Mouse (Mus musculus) kidney, adult 2 months (tissue): ENCODE results near the gene Cd40. TPM values are rescaled to one million over a fixed set of nuclear protein-coding genes. Genes with fewer than 3 reads are reported as not detected.
A peak's percentile ranks its signal among the peaks of the same experiment; 100 is the strongest.

Experiments used
- DNase-seq: peaks from one replicate; pipeline ENCODE4 v3.0.0; 2021
- H3K27ac ChIP-seq: fragments of 200-500 bp; 2 replicates; pipeline ENCODE4 v1.5.1; 2012; ENCODE audit warnings: low read depth, low read length, control low read depth, inconsistent platforms; ENCODE audit not compliant: insufficient read depth
- H3K27me3 ChIP-seq: fragments of 200-500 bp; replicated peaks from 2 replicates; pipeline ENCODE4 v1.6.1; 2012; ENCODE audit warnings: mild to moderate bottlenecking, moderate library complexity, low read length, inconsistent platforms; ENCODE audit not compliant: control insufficient read depth, insufficient read depth
- H3K36me3 ChIP-seq: fragments of 200-500 bp; 2 replicates; pipeline ENCODE4 v1.6.1; 2012; ENCODE audit warnings: mild to moderate bottlenecking, moderate library complexity, low read length, inconsistent platforms; ENCODE audit not compliant: control insufficient read depth, insufficient read depth
- H3K4me1 ChIP-seq: fragments of 200-500 bp; 2 replicates; pipeline ENCODE4 v1.6.1; 2011; ENCODE audit warnings: low read length; ENCODE audit not compliant: control insufficient read depth, insufficient read depth
- H3K4me3 ChIP-seq: fragments of 200-500 bp; 2 replicates; pipeline ENCODE4 v1.5.1; 2011; ENCODE audit warnings: mild to moderate bottlenecking, low read depth, low read length, control low read depth; ENCODE audit not compliant: insufficient read depth
- CTCF ChIP-seq: fragments of 200-500 bp; conservative IDR thresholded peaks from 2 replicates; pipeline ENCODE4 v1.5.1; 2011; ENCODE audit warnings: low read depth, mild to moderate bottlenecking, control low read depth, low read length, moderate library complexity, mixed read lengths; ENCODE audit not compliant: insufficient read depth, insufficient read length
- POLR2A ChIP-seq: fragments of 200-500 bp; IDR thresholded peaks from one replicate; pipeline ENCODE4 v1.6.1; 2011; ENCODE audit warnings: low read depth, low read length, control low read depth
- WGBS: fragments of 180-500 bp; shearing (Covaris S2); methylation state at CpG from one replicate; pipeline ENCODE4 v1.1.7; 2018; 5-methylcytosine and 5-hydroxymethylcytosine counted together
- polyA plus RNA-seq: library from polyadenylated mRNA; depleted of rRNA; stranded (reverse); fragments of >200 nt; gene quantifications from 2 replicates; pipeline ENCODE4 v1.2.3, GENCODE M21; 2012

Cd40 gene
- polyA plus RNA-seq, 1 experiment = 11.2 TPM

DNA sequence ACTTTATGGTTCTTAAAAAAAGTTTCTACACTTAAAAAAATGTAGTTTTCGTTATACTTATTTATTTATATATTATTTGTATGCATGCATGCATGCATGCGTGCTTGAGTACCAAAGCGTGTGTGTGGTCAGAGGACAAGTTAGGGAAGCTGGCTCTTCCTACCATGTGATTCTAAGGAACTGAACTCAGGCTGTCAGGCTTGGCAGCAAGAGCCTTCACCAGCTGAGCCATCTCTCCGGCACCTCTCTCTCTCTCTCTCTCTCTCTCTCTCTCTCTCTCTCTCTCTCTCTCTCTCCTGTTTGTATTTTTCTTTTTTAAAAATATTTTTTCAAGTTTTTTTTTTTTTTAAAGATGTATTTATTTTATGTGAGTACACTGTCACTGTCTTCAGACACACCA lies 4.5 kb downstream of the Cd40 start:
- WGBS = 92% methylated on average over 4 of the region's 4 CpGs
- H3K36me3 ChIP-seq = no peaks in the 10 kb centered on the region
- no peaks in the 10 kb centered on the region for H3K4me1 ChIP-seq
- no peak overlapping the region for H3K27ac ChIP-seq
- no peak overlapping the region for H3K4me3 ChIP-seq
- no peak for DNase-seq
- H3K27me3 ChIP-seq = no peaks in the 10 kb centered on the region
- no peak for TF ChIP-seq CTCF

DNA sequence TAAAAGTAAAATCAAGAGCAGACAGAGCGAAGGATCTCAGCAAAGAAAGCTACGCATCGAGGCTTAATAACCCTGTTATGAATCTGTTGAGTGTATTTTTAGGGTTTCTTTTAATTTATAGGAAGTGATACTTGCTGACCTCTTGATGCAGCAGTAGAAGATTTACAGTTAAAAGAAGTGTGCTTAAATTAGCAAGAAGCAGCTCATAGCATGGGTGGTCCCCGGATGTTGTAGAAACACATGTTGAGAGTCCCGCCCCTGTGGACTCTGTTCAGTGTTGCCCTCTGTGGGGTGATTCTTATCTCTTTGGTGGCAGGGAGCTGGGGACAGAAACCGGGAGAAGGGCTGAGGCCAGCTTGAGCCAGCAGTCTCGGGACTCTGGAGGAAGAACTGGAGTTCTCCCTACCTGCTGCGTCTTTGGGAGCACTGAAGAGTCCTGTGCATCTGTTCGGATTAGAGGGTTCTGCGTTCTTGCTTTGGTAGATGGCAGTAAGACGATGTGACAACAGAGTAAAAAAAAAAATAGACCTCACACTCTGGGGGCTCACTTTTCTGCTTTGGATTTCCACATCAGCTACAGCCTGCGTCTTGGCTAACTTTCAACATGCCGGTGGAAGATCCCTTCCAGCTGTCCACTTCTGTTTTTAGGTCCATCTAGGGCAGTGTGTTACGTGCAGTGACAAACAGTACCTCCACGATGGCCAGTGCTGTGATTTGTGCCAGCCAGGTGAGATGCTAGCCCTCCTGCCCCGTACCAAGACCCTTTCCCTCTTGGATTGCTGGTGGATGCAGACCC lies 6.4 kb downstream of the Cd40 start:
- no peak overlapping the region for H3K4me3 ChIP-seq
- no peak for TF ChIP-seq POLR2A
- no peak for TF ChIP-seq CTCF
- no peaks in the 10 kb centered on the region for H3K36me3 ChIP-seq
- no peak overlapping the region for H3K27ac ChIP-seq
- H3K4me1 ChIP-seq = no peaks in the 10 kb centered on the region
- no peaks in the 10 kb centered on the region for H3K27me3 ChIP-seq
- DNase-seq = peak; percentile 28
- 60% methylated on average over 16 of the region's 16 CpGs for WGBS

DNA sequence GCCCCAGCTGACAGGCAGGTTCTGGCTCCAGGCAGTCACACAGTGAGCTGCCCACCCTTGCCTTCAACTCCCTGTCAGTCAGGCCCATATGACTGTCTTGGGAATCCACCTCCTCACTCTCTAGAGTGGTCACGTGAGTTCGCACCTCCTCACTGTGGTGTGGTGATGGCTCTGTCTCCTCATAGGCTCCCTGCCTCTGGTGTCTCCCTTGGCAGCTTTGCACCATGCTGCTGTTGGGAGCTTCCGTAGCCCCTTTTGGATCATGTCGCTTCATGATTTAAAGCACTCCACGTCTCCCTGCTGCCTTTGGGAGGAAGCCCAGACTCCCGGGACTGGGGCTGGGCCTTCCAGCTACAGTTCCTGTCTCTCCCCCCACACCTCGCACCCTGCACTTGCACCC lies 9.1 kb downstream of the Cd40 start:
- H3K27me3 ChIP-seq = no peaks in the 10 kb centered on the region
- H3K36me3 ChIP-seq = no peaks in the 10 kb centered on the region
- DNase-seq = peak; percentile 16
- TF ChIP-seq POLR2A (no peak), CTCF (no peak)
- no peak overlapping the region for H3K27ac ChIP-seq
- H3K4me1 ChIP-seq = no peaks in the 10 kb centered on the region
- WGBS = 35% methylated on average over 7 of the region's 7 CpGs
- no peak overlapping the region for H3K4me3 ChIP-seq

DNA sequence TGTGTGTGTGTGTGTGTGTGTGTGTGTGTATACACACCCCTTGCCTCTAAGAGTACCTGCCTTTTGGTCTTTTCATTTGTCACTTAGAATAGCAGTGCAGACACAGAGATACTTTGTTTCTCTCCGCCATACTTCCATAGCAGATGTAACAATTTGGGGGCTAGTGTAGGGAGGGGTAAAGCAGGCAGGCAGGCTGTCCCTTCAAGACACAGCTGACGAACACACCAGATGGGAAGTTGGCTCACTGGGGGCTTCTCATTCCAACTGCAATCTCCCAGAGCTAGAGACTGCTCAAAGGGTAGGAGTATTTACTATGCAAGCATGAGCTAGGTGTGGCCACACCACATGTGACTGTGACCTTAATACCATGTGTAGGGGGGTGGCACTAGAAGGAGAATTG lies 13.4 kb downstream of the Cd40 start:
- no peak for DNase-seq
- Histone ChIP-seq H3K4me1 (no peaks in the 10 kb centered on the region), H3K36me3 (no peaks in the 10 kb centered on the region), H3K4me3 (no peak overlapping the region), H3K27me3 (no peaks in the 10 kb centered on the region), H3K27ac (no peak overlapping the region)
- WGBS = 89% methylated on average over 2 of the region's 2 CpGs
- TF ChIP-seq POLR2A (no peak), CTCF (no peak)

DNA sequence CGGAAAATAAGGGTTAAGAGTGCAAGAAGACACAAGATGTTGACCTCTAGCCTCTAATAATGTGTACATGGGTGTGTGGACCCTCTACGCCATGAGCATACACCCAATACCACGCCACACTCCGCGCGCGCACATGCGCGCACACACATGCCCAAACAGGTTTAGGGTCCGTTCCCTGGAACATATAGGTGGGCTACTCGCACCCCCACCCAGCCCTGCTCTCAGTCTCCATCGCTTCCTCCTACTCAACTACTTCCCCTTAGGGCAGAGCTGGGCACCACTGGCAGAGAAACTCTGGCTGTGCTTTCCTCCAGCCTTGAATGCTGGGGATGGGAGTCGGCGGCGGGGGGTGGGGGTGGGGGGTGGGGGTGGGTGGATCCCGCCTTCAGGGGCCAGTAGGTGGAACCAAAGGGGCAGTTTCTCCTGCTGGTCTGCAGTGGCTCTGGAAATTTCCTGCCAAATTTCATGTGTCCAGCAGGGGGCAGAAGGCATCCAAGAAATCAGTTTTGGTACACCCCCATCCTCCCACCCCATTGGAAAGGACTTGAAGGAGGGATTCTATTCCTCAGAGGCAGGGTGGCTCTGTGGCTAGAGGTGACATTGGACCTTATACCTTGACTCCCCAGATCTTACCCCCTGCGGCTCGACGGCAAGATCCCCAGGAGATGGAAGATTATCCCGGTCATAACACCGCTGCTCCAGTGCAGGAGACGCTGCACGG lies 14.8 kb downstream of the Cd40 start:
- DNase-seq = peak; percentile 58
- Histone ChIP-seq H3K27me3 (no peaks in the 10 kb centered on the region), H3K27ac (no peak overlapping the region), H3K36me3 (no peaks in the 10 kb centered on the region), H3K4me1 (no peaks in the 10 kb centered on the region), H3K4me3 (no peak overlapping the region)
- TF ChIP-seq CTCF (peak; percentile 66), POLR2A (no peak)
- WGBS = 27% methylated on average over 23 of the region's 23 CpGs

DNA sequence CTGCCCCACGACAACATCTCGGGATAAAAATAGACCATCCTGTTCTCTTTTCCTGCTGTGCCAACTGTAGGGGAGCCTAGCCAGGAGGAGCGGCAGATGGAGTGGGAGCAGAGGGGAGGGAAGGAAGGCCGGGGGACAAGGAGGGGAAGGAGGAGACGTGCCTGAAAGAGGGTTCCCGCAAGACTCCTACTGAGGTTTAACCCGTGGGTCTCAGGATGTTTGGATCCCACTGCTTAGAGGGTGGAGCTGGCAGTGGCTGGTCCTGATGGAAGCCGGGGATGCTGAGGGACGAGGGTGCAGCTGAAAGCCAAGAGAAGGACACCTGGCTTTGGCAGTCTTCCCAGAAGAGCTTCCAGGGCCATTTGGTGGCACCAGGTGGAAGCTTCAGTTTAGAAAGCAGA lies 18.0 kb downstream of the Cd40 start:
- H3K27me3 ChIP-seq = no peaks in the 10 kb centered on the region
- TF ChIP-seq CTCF = no peak
- TF ChIP-seq POLR2A = no peak
- H3K27ac ChIP-seq = no peak overlapping the region
- no peaks in the 10 kb centered on the region for H3K36me3 ChIP-seq
- DNase-seq = no peak
- WGBS = 15% methylated on average over 9 of the region's 9 CpGs
- H3K4me1 ChIP-seq = no peaks in the 10 kb centered on the region
- no peak overlapping the region for H3K4me3 ChIP-seq

DNA sequence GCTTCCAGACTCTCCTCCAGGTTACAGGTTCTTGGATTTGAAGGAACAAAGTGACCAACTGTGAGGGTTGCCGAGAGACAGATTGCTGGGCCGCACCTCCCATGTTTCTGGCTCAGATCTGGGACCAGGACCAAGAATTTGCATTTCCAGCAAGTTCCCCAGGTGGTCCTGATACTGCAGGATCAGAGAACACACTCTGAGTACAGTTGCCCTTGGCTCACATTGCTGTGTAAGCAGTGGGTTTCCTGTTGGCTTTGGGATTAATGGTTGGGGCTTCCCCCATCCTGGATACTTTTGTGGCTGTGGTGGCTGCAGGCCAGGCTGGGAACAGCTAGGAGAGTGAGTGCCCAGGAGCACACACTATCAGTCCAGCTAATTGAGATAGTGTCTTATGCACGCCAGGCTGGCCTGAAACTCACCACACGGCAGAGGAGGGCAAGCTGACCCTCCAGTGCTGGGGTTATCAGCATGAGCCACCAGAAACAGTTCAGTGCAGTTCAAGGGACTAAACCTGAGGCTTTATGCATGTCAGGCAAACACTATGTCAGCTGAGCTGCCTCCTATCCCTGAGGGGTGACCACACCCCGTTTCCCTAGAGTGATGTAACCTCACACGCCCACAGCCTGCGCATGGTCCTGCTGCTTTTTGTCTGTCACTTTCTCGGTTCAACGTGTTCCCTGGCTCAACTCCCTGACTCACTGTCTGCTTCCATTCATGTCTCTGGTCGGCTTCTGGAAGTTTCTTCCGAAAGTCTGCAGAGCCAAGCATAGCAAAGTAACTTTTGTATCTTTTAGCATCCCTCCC lies 18.9 kb downstream of the Cd40 start:
- TF ChIP-seq POLR2A (no peak), CTCF (no peak)
- DNase-seq = no peak
- Histone ChIP-seq H3K36me3 (no peaks in the 10 kb centered on the region), H3K27me3 (no peaks in the 10 kb centered on the region), H3K27ac (no peak overlapping the region), H3K4me3 (no peak overlapping the region), H3K4me1 (no peaks in the 10 kb centered on the region)
- 37% methylated on average over 11 of the region's 11 CpGs for WGBS
